Mouse (Mus musculus): ENCODE data around the gene Pcsk1.

The Pcsk1 gene

GRCm38 (mm10) chr13:75089721-75090410 is at the start of gene Pcsk1:
Pcsk1 (plus strand) TSS chr13:75089826.
- DNase-seq: no peak

GRCm38 (mm10) chr13:75058818-75059217 is 30.8 kb upstream of the Pcsk1 start:
- DNase-seq: no peak

- no peak for DNase-seq
These were observed 25.7 kb upstream of the Pcsk1 start for GRCm38 (mm10) chr13:75063947-75064346.

- DNase-seq: peak in 1 of 2 experiments; percentile 24
These were observed 1.0 kb upstream of the Pcsk1 start for GRCm38 (mm10) chr13:75088597-75088996.

GRCm38 (mm10) chr13:75090411-75090779 is 769 bp downstream of the Pcsk1 start:
- peak in 1 of 2 experiments; percentile 2 for DNase-seq

GRCm38 (mm10) chr13:75091071-75091470 is 1.4 kb downstream of the Pcsk1 start:
- DNase-seq: no peak

GRCm38 (mm10) chr13:75095487-75095886 is 5.9 kb downstream of the Pcsk1 start:
- no peak for DNase-seq

- DNase-seq: no peak
These were observed 23.5 kb downstream of the Pcsk1 start for GRCm38 (mm10) chr13:75113114-75113513.

GRCm38 (mm10) chr13:75114007-75114424 is 24.4 kb downstream of the Pcsk1 start:
- DNase-seq: no peak

GRCm38 (mm10) chr13:75114838-75115237 is 25.2 kb downstream of the Pcsk1 start:
- DNase-seq: no peak

- no peak for DNase-seq
These were observed 46.2 kb downstream of the Pcsk1 start for GRCm38 (mm10) chr13:75135833-75136232.

GRCm38 (mm10) chr13:75160661-75161060 is 71.0 kb downstream of the Pcsk1 start:
- no peak for DNase-seq

- DNase-seq: peak; percentile 2 to 25
These were observed 73.8 kb downstream of the Pcsk1 start for GRCm38 (mm10) chr13:75163408-75163807.

Measured in kidney, postnatal 36 days (tissue).